Mouse (Mus musculus): ENCODE data around the gene Palm2.

- TF ChIP-seq MAFK (IDR thresholded peaks at IDR 0.05; ENCODE audit: insufficient read depth, low read depth, low read length) (no peak), ZC3H11A (IDR thresholded peaks at IDR 0.05; ENCODE audit: borderline replicate concordance, low read depth, low read length) (no peak)
These were observed 135.0 kb downstream of the Palm2 start for GRCm38 (mm10) chr4:57569069-57569355.
